Comparison of ENCODE assay signal across 13 mouse cellular contexts in the genomic region with DNA sequence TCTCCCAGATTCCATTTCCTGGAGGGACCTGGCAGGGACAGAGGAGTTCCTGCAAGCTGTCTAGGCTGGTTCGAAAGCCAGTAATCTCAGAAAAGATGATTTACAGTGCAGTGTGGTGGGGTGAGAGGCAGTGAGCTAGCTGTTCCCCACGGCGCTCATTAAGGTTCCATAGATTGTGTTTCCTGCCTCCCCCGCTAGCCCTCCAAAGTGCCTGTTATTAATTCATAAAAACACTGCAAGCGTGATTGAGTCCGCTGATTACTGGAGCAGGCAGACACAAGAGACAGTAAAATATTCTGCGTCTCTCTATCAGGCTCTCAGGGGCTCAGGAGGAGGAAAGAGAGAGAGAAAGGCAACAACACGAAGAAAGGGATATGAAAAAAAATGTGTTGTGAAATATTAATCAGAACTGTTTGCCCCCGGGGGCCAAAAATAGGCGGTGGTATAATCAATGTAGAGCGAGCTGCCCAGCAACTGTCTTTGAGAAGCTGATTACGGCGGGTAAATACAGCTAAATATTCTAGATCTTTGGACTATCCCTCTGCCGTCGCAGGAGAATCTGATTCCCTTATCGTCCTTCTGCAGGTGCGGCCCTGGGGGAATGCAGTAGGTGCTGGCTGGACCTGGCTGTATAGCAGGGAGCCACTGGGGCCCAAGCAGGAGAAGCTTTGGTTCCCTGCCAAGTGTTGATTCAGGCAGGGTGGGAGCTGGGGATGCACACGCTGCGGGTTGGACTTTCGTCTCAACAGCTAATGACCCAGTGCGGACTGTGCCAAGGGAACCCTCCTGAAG.
DNase-seq lines count a peak whose midpoint lies in the region; ATAC-seq and TF ChIP-seq lines count a peak whose summit lies in the region.
"Had no signal": no experiment of that assay in that cellular context is flagged by ENCODE, and none has a peak within 500 bp of the region (broad histone marks: within the 10 kb centered on the region; RNA-seq: fewer than 3 reads in every experiment).

No protein-coding gene starts in this region.

- peak; percentile 55; the same call in 1 of the 2 replicates for ATAC-seq in hindbrain, embryonic 14.5 days (ENCODE audit: low FRiP score)
- ATAC-seq in limb, embryonic 12.5 days (ENCODE audit: insufficient number of reproducible peaks, insufficient read depth, low FRiP score, low TSS enrichment, low read depth): no peak
- no peak for ATAC-seq in CD4-positive, CD25-positive, alpha-beta regulatory T cell, adult 4 months
- ATAC-seq: Patski had no signal

- H3K27me3 ChIP-seq in kidney, adult 2 months (replicated peaks; ENCODE audit: control insufficient read depth, insufficient read depth, low read length): no peaks in the 10 kb centered on the region
- no peaks in the 10 kb centered on the region for H3K27me3 ChIP-seq in hindbrain, embryonic 14.5 days (ENCODE audit: control insufficient read depth, insufficient read depth, low read length)
- no peaks in the 10 kb centered on the region for H3K27me3 ChIP-seq in limb, embryonic 12.5 days
- no peaks in the 10 kb centered on the region for H3K27me3 ChIP-seq in small intestine, adult 2 months (ENCODE audit: control insufficient read depth, insufficient read depth, low read length)
- H3K27me3 ChIP-seq: embryonic facial prominence, embryonic 13.5 days; Patski had no signal

- TF ChIP-seq POLR2A in kidney, adult 2 months (IDR thresholded peaks at IDR 0.05; ENCODE audit: low read depth, low read length): no peak
- TF ChIP-seq POLR2A in small intestine, adult 2 months (IDR thresholded peaks at IDR 0.05; ENCODE audit: low read depth, low read length): no peak

- H3K27ac ChIP-seq in kidney, adult 2 months (ENCODE audit: insufficient read depth, low read depth, low read length): no peak overlapping the region
- peak overlapping the region; percentile 67 for H3K27ac ChIP-seq in hindbrain, embryonic 14.5 days
- H3K27ac ChIP-seq in limb, embryonic 12.5 days: peak overlapping the region; percentile 45
- peak overlapping the region; percentile 68 for H3K27ac ChIP-seq in small intestine, adult 2 months (ENCODE audit: insufficient read depth, low read depth, low read length)
- H3K27ac ChIP-seq: embryonic facial prominence, embryonic 13.5 days had no signal

- TF ChIP-seq CTCF in kidney, adult 2 months (conservative IDR thresholded peaks at IDR 0.05; ENCODE audit: insufficient read depth, insufficient read length, low read depth, low read length): no peak
- no peak for TF ChIP-seq CTCF in small intestine, adult 2 months (IDR thresholded peaks at IDR 0.05; ENCODE audit: extremely low read depth, insufficient read length, insufficient replicate concordance, low read depth, low read length)

- H3K4me2 ChIP-seq in hindbrain, embryonic 14.5 days (replicated peaks): no peak overlapping the region
- no peak overlapping the region for H3K4me2 ChIP-seq in limb, embryonic 12.5 days
- H3K4me2 ChIP-seq: embryonic facial prominence, embryonic 13.5 days had no signal

- DNase-seq in kidney, adult 2 months: peak; percentile 9
- DNase-seq in kidney, adult 18-20 months: no peak
- peak; percentile 52 for DNase-seq in hindbrain, embryonic 14.5 days (ENCODE audit: low spot score)
- DNase-seq in adipocyte (ENCODE audit: low spot score): no peak
- no peak for DNase-seq in embryo, embryonic 11 days
- DNase-seq: gastrocnemius, postnatal 25 days; heart, postnatal 10 days; right cerebral cortex, postnatal 14 days had no signal

- H3K9ac ChIP-seq in hindbrain, embryonic 14.5 days: no peak overlapping the region
- H3K9ac ChIP-seq in limb, embryonic 12.5 days (replicated peaks): no peak overlapping the region
- H3K9ac ChIP-seq: embryonic facial prominence, embryonic 13.5 days had no signal

- H3K4me3 ChIP-seq in kidney, adult 2 months (ENCODE audit: insufficient read depth, low read depth, low read length): no peak overlapping the region
- no peak overlapping the region for H3K4me3 ChIP-seq in hindbrain, embryonic 14.5 days (replicated peaks; ENCODE audit: low read length)
- H3K4me3 ChIP-seq in limb, embryonic 12.5 days (replicated peaks): no peak overlapping the region
- H3K4me3 ChIP-seq in small intestine, adult 2 months (ENCODE audit: low read depth, low read length): no peak overlapping the region
- H3K4me3 ChIP-seq: embryonic facial prominence, embryonic 13.5 days had no signal

- no peaks in the 10 kb centered on the region for H3K36me3 ChIP-seq in kidney, adult 2 months (ENCODE audit: control insufficient read depth, insufficient read depth, low read length)
- H3K36me3 ChIP-seq in hindbrain, embryonic 14.5 days (replicated peaks; ENCODE audit: control insufficient read depth, insufficient read depth): no peaks in the 10 kb centered on the region
- no peaks in the 10 kb centered on the region for H3K36me3 ChIP-seq in limb, embryonic 12.5 days
- no peaks in the 10 kb centered on the region for H3K36me3 ChIP-seq in small intestine, adult 2 months (ENCODE audit: control insufficient read depth, insufficient read depth, low read length)
- H3K36me3 ChIP-seq: embryonic facial prominence, embryonic 13.5 days had no signal

- no peaks in the 10 kb centered on the region for H3K9me3 ChIP-seq in hindbrain, embryonic 14.5 days (ENCODE audit: control insufficient read depth, low read length)
- peaks cover 7% of the 10 kb centered on the region; the same call in 1 of the 2 replicates for H3K9me3 ChIP-seq in limb, embryonic 12.5 days
- H3K9me3 ChIP-seq: embryonic facial prominence, embryonic 13.5 days had no signal

- WGBS in kidney, adult 2 months: 40% methylated on average over 21 of the region's 21 CpGs
- WGBS in hindbrain, embryonic 14.5 days: 35% methylated on average over 21 of the region's 21 CpGs
- WGBS in limb, embryonic 12.5 days: 58% methylated on average over 21 of the region's 21 CpGs
- WGBS in small intestine, adult 2 months: 26% methylated on average over 21 of the region's 21 CpGs

- H3K4me1 ChIP-seq in kidney, adult 2 months (ENCODE audit: control insufficient read depth, insufficient read depth, low read length): no peaks in the 10 kb centered on the region
- H3K4me1 ChIP-seq in hindbrain, embryonic 14.5 days (replicated peaks; ENCODE audit: control insufficient read depth, insufficient read depth, low read length): peaks cover 18% of the 10 kb centered on the region
- H3K4me1 ChIP-seq in limb, embryonic 12.5 days (replicated peaks): peaks cover 25% of the 10 kb centered on the region
- H3K4me1 ChIP-seq in small intestine, adult 2 months (ENCODE audit: control insufficient read depth, insufficient read depth, insufficient read length, low read length): peaks cover 13% of the 10 kb centered on the region; the same call in 1 of the 2 replicates

Comparison
In these comparisons a context has a peak if more than half of its experiments do, and no peak if none do; other contexts are left out.
1. DNase-seq: peak in kidney, adult 2 months (single experiment) and hindbrain, embryonic 14.5 days (single experiment); none in kidney, adult 18-20 months (single experiment), adipocyte (single experiment) and embryo, embryonic 11 days (single experiment).